Comparison of ENCODE assay signal across 12 mouse cellular contexts in genomic region chr11:100811132-100811531, GRCm38 (mm10). TPM values are rescaled to one million over a fixed set of nuclear protein-coding genes. Genes with fewer than 3 reads are reported as not detected.
A peak's percentile ranks its signal among the peaks of the same experiment; 100 is the strongest.
DNase-seq lines count a peak whose midpoint lies in the region; ATAC-seq and TF ChIP-seq lines count a peak whose summit lies in the region.
"Had no signal": no experiment of that assay in that cellular context is flagged by ENCODE, and none has a peak within 500 bp of the region (broad histone marks: within the 10 kb centered on the region; RNA-seq: fewer than 3 reads in every experiment).

No protein-coding gene starts in this region.

- WGBS in heart, embryonic 16.5 days = 80% methylated on average over 2 of the region's 2 CpGs
- WGBS in lung, adult 2 months = 91% methylated on average over 2 of the region's 2 CpGs
- 64% methylated on average over 2 of the region's 2 CpGs for WGBS in limb, embryonic 15.5 days

- peak overlapping the region; percentile 60 for H3K27ac ChIP-seq in heart, embryonic 16.5 days (ENCODE audit: low read length)
- H3K27ac ChIP-seq in limb, embryonic 15.5 days = peak overlapping the region; percentile 17
- H3K27ac ChIP-seq: neural tube, embryonic 13.5 days had no signal

- 0 out of 2 replicates have a peak, but pooled peaks cover 7% of the 10 kb centered on the region for H3K9me3 ChIP-seq in heart, embryonic 16.5 days (replicated peaks; ENCODE audit: control insufficient read depth, low read length)
- H3K9me3 ChIP-seq in limb, embryonic 15.5 days = no peaks in the 10 kb centered on the region
- H3K9me3 ChIP-seq: neural tube, embryonic 13.5 days had no signal

- intact Hi-C loops in heart, postnatal 10 days (cut with DNase I) = no loop called here

- no peak overlapping the region for H3K4me2 ChIP-seq in heart, embryonic 16.5 days (ENCODE audit: low read depth, low read length)
- H3K4me2 ChIP-seq in limb, embryonic 15.5 days = no peak overlapping the region
- H3K4me2 ChIP-seq: neural tube, embryonic 13.5 days had no signal

- TF ChIP-seq CTCF in lung, adult 2 months (IDR thresholded peaks at IDR 0.05; ENCODE audit: insufficient read depth, low read length) = 0 out of 2 replicates have a peak, but pooled peaks have one; percentile 6

- no peak for DNase-seq in heart, postnatal 10 days
- DNase-seq in lung, adult 2 months = no peak
- DNase-seq in lung, postnatal 25 days (ENCODE audit: low spot score) = no peak
- DNase-seq in ZHBTc4 (ENCODE audit: low read depth, low spot score) = peak; percentile 44
- DNase-seq: gastrocnemius, postnatal 36 days; right cerebral cortex, postnatal 4 days; thymus, adult 18-20 months had no signal

- no peak overlapping the region for H3K4me3 ChIP-seq in heart, embryonic 16.5 days (ENCODE audit: low read length)
- no peak overlapping the region for H3K4me3 ChIP-seq in lung, adult 2 months (replicated peaks; ENCODE audit: extremely low read depth, low read depth, low read length)
- H3K4me3 ChIP-seq in limb, embryonic 15.5 days = no peak overlapping the region
- H3K4me3 ChIP-seq: neural tube, embryonic 13.5 days had no signal

- H3K4me1 ChIP-seq in heart, embryonic 16.5 days (ENCODE audit: control insufficient read depth, insufficient read depth, low read length) = peaks cover 20% of the 10 kb centered on the region
- peaks cover 9% of the 10 kb centered on the region for H3K4me1 ChIP-seq in lung, adult 2 months (ENCODE audit: control insufficient read depth, insufficient read depth, low read length)
- H3K4me1 ChIP-seq in limb, embryonic 15.5 days = peaks cover 9% of the 10 kb centered on the region
- H3K4me1 ChIP-seq: neural tube, embryonic 13.5 days had no signal

- no peaks in the 10 kb centered on the region for H3K27me3 ChIP-seq in heart, embryonic 16.5 days (ENCODE audit: control insufficient read depth, insufficient read depth, low read length)
- no peaks in the 10 kb centered on the region for H3K27me3 ChIP-seq in limb, embryonic 15.5 days
- H3K27me3 ChIP-seq: neural tube, embryonic 13.5 days had no signal

- TF ChIP-seq POLR2A in lung, adult 2 months (IDR thresholded peaks at IDR 0.05; ENCODE audit: borderline replicate concordance, extremely low read depth, low read depth, low read length) = no peak

- no peak for ATAC-seq in heart, embryonic 16.5 days (replicated peaks; ENCODE audit: extremely low read depth, insufficient read depth, low FRiP score)
- no peak for ATAC-seq in limb, embryonic 15.5 days (ENCODE audit: insufficient number of reproducible peaks, low FRiP score, low TSS enrichment, low read depth)
- ATAC-seq in erythroblast, adult 5-6 weeks (replicated peaks; ENCODE audit: low FRiP score, poor library complexity, severe bottlenecking) = no peak

- H3K36me3 ChIP-seq in heart, embryonic 16.5 days (ENCODE audit: control insufficient read depth, insufficient read depth) = peaks cover 12% of the 10 kb centered on the region
- H3K36me3 ChIP-seq in limb, embryonic 15.5 days = no peaks in the 10 kb centered on the region
- H3K36me3 ChIP-seq: neural tube, embryonic 13.5 days had no signal

- H3K9ac ChIP-seq in heart, embryonic 16.5 days (ENCODE audit: low read length) = no peak overlapping the region
- no peak overlapping the region for H3K9ac ChIP-seq in limb, embryonic 15.5 days
- H3K9ac ChIP-seq: neural tube, embryonic 13.5 days had no signal

RNA-seq across cellular contexts. Expression of gene Stat5b, which starts 39.4 kb away (rescaled TPM):
- 31.3 and 36.5 TPM in 2 replicates for polyA plus RNA-seq in heart, embryonic 16.5 days (2015; fragmentation: Nextera tagmentation; extraction: Ambion mirVana)
- total RNA-seq in heart, postnatal 10 days (2021) = 10 to 100 TPM; 52.1 to 58.6 TPM
- polyA plus RNA-seq in lung, adult 2 months (2012; rRNA removed) = 38.8 and 44.7 TPM in 2 replicates
- polyA plus RNA-seq in limb, embryonic 15.5 days (2015; fragmentation: Nextera tagmentation; extraction: Ambion mirVana) = 23.4 and 25.5 TPM in 2 replicates
- total RNA-seq in erythroblast, adult 5-6 weeks (2015; ENCODE audit: low replicate concordance) = 6.9 and 14.8 TPM in 2 replicates
- total RNA-seq in erythroblast, adult 5-6 weeks (2017; ENCODE audit: low replicate concordance) = 6.7 and 10.3 TPM in 2 replicates

RNA-seq across cellular contexts. Expression of gene Ghdc, which starts 40.4 kb away (rescaled TPM):
- 7.1 and 7.7 TPM in 2 replicates for polyA plus RNA-seq in heart, embryonic 16.5 days (2015; fragmentation: Nextera tagmentation; extraction: Ambion mirVana)
- 10 to 100 TPM; 10.4 to 12.6 TPM for total RNA-seq in heart, postnatal 10 days (2021)
- 14.4 and 18.2 TPM in 2 replicates for polyA plus RNA-seq in lung, adult 2 months (2012; rRNA removed)
- polyA plus RNA-seq in limb, embryonic 15.5 days (2015; fragmentation: Nextera tagmentation; extraction: Ambion mirVana) = 7.5 and 8.2 TPM in 2 replicates
- 1.5 and 1.7 TPM in 2 replicates for total RNA-seq in erythroblast, adult 5-6 weeks (2015; ENCODE audit: low replicate concordance)
- 1.4 and 2.3 TPM in 2 replicates for total RNA-seq in erythroblast, adult 5-6 weeks (2017; ENCODE audit: low replicate concordance)

RNA-seq across cellular contexts. Expression of gene Stat5a, which starts 48.0 kb away (rescaled TPM):
- polyA plus RNA-seq in heart, embryonic 16.5 days (2015; fragmentation: Nextera tagmentation; extraction: Ambion mirVana) = 10.1 and 15.1 TPM in 2 replicates
- 10 to 100 TPM; 22.9 to 26.9 TPM for total RNA-seq in heart, postnatal 10 days (2021)
- polyA plus RNA-seq in lung, adult 2 months (2012; rRNA removed) = 19.0 and 20.4 TPM in 2 replicates
- polyA plus RNA-seq in limb, embryonic 15.5 days (2015; fragmentation: Nextera tagmentation; extraction: Ambion mirVana) = 9.4 and 12.0 TPM in 2 replicates
- 4.8 and 7.3 TPM in 2 replicates for total RNA-seq in erythroblast, adult 5-6 weeks (2015; ENCODE audit: low replicate concordance)
- total RNA-seq in erythroblast, adult 5-6 weeks (2017; ENCODE audit: low replicate concordance) = 5.7 and 6.5 TPM in 2 replicates

RNA-seq across cellular contexts. Expression of gene Hcrt, which starts 48.4 kb away (rescaled TPM):
- polyA plus RNA-seq in heart, embryonic 16.5 days (2015; fragmentation: Nextera tagmentation; extraction: Ambion mirVana) = not detected in 2 replicates
- not detected for total RNA-seq in heart, postnatal 10 days (2021)
- not detected in 2 replicates for polyA plus RNA-seq in lung, adult 2 months (2012; rRNA removed)
- polyA plus RNA-seq in limb, embryonic 15.5 days (2015; fragmentation: Nextera tagmentation; extraction: Ambion mirVana) = not detected in 2 replicates
- total RNA-seq in erythroblast, adult 5-6 weeks (2015; ENCODE audit: low replicate concordance) = not detected in 2 replicates
- not detected in 2 replicates for total RNA-seq in erythroblast, adult 5-6 weeks (2017; ENCODE audit: low replicate concordance)
- total RNA-seq: gastrocnemius, postnatal 36 days had no signal
- polyA plus RNA-seq: forebrain, embryonic 11.5 days; neural tube, embryonic 13.5 days had no signal

RNA-seq across cellular contexts. Expression of gene Kcnh4, which starts 51.4 kb away (rescaled TPM):
- polyA plus RNA-seq in heart, embryonic 16.5 days (2015; fragmentation: Nextera tagmentation; extraction: Ambion mirVana) = not detected in 2 replicates
- not detected for total RNA-seq in heart, postnatal 10 days (2021)
- polyA plus RNA-seq in lung, adult 2 months (2012; rRNA removed) = 1.1 and 1.8 TPM in 2 replicates
- polyA plus RNA-seq in limb, embryonic 15.5 days (2015; fragmentation: Nextera tagmentation; extraction: Ambion mirVana) = not detected in 2 replicates
- total RNA-seq in erythroblast, adult 5-6 weeks (2015; ENCODE audit: low replicate concordance) = not detected in 2 replicates
- not detected in 2 replicates for total RNA-seq in erythroblast, adult 5-6 weeks (2017; ENCODE audit: low replicate concordance)
- total RNA-seq: gastrocnemius, postnatal 36 days had no signal
